Mouse (Mus musculus) embryonic facial prominence, embryonic 12.5 days (tissue): ENCODE measurements around the gene Olfr918. TPM values are rescaled to one million over a fixed set of nuclear protein-coding genes. Genes with fewer than 3 reads are reported as not detected.

Source experiments
- ATAC-seq: fragments of 200-750 bp; cut with Nextera tagmentation; 2 replicates; pipeline ENCODE4 v1.8.0; 2017; ENCODE audit not compliant: insufficient number of reproducible peaks, insufficient read depth, low FRiP score, low TSS enrichment
- H3K27ac ChIP-seq: fragments of 300-500 bp; sonication (generic); 2 replicates; pipeline ENCODE4 v1.5.1; 2016; ENCODE audit warnings: mild to moderate bottlenecking
- H3K27me3 ChIP-seq: fragments of 300-500 bp; sonication (generic); 2 replicates; pipeline ENCODE4 v1.6.1; 2016; ENCODE audit warnings: mild to moderate bottlenecking, moderate library complexity
- H3K36me3 ChIP-seq: fragments of 300-500 bp; sonication (generic); 2 replicates; pipeline ENCODE4 v1.6.1; 2016; ENCODE audit warnings: mild to moderate bottlenecking
- H3K4me1 ChIP-seq: fragments of 300-500 bp; sonication (generic); 2 replicates; pipeline ENCODE4 v1.6.1; 2016
- H3K4me2 ChIP-seq: fragments of 300-500 bp; sonication (generic); replicated peaks from 2 replicates; pipeline ENCODE4 v1.6.1; 2016; ENCODE audit warnings: mild to moderate bottlenecking, moderate library complexity
- H3K4me3 ChIP-seq: fragments of 300-500 bp; sonication (generic); 2 replicates; pipeline ENCODE4 v1.5.1; 2016; ENCODE audit warnings: mild to moderate bottlenecking
- H3K9ac ChIP-seq: fragments of 300-500 bp; sonication (generic); 2 replicates; pipeline ENCODE4 v1.6.1; 2016; ENCODE audit warnings: mild to moderate bottlenecking, moderate library complexity
- H3K9me3 ChIP-seq: fragments of 300-500 bp; sonication (generic); 2 replicates; pipeline ENCODE4 v1.6.1; 2016; ENCODE audit warnings: mild to moderate bottlenecking, moderate library complexity
- WGBS: fragments of 180-500 bp; shearing (Covaris S2); methylation state at CpG from one replicate; pipeline ENCODE4 v1.1.7; 2016; 5-methylcytosine and 5-hydroxymethylcytosine counted together
- polyA plus RNA-seq: library from polyadenylated mRNA; unstranded; fragments of >200 nt; fragmentation: Nextera tagmentation; extraction: Ambion mirVana; gene quantifications from 2 replicates; pipeline ENCODE4 v1.2.1, GENCODE M21; 2016

Olfr918 gene
- not detected in 2 replicates for polyA plus RNA-seq

DNA sequence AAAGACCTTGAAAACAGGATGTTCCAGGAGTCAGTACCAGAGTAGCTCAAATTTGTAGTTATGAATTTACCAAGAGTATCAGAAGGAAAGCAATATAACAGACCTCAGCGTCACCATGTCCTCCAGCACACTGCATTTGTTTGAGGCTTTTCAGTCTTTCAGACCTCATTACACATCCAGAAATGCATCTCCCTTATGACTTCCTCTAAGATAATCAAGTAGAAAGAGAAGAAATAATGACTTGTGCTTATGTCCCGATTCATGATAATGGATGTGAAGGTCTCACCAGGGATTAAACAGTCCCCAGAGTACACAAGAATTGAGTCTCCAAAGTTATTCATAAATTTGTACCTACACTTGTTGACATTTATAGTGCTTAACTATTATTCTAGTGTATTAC lies at the start of gene Olfr918:
Gene Olfr918 (minus strand): TSS at position 101 of the 400 bp plus-strand sequence.
- no peak within 1 kb of the TSS for H3K9ac ChIP-seq
- no peaks in the 10 kb centered on the region for H3K36me3 ChIP-seq
- no peaks in the 10 kb centered on the region for H3K9me3 ChIP-seq
- H3K27me3 ChIP-seq: no peaks in the 10 kb centered on the region
- H3K4me3 ChIP-seq: no peak within 1 kb of the TSS
- ATAC-seq: no peak
- no peaks in the 10 kb centered on the region for H3K4me1 ChIP-seq
- WGBS: 88% methylated on average over 2 of the region's 2 CpGs
- H3K4me2 ChIP-seq: no peak within 1 kb of the TSS
- no peak within 1 kb of the TSS for H3K27ac ChIP-seq

DNA sequence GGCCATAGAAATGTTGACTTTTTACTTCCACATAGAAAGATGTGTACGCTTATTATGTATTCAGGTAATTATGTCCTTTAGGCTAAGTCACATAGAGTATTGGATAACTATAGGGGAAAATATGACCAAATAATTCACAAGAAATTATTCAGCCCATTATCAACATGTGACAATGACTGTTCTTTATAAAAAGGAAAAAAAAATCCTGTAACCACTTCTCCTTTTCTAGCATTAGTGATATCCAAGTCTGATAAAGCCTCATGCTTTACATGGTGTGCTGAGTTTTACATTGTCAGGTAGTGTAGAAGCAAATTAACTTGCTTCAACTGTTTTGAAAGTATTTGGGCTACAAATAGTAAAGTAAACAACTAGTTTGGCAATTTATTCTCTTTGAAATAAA lies 49.6 kb upstream of the Olfr918 start:
- H3K36me3 ChIP-seq: peaks cover 7% of the 10 kb centered on the region; the same call in 1 of the 2 replicates
- no peak for ATAC-seq
- H3K9ac ChIP-seq: no peak overlapping the region
- no peak overlapping the region for H3K27ac ChIP-seq
- peaks cover 6% of the 10 kb centered on the region; the same call in 1 of the 2 replicates for H3K4me1 ChIP-seq
- no peaks in the 10 kb centered on the region for H3K27me3 ChIP-seq
- WGBS: 87% methylated on average over 1 of the region's 1 CpGs
- H3K4me3 ChIP-seq: no peak overlapping the region
- no peaks in the 10 kb centered on the region for H3K9me3 ChIP-seq
- H3K4me2 ChIP-seq: no peak overlapping the region

DNA sequence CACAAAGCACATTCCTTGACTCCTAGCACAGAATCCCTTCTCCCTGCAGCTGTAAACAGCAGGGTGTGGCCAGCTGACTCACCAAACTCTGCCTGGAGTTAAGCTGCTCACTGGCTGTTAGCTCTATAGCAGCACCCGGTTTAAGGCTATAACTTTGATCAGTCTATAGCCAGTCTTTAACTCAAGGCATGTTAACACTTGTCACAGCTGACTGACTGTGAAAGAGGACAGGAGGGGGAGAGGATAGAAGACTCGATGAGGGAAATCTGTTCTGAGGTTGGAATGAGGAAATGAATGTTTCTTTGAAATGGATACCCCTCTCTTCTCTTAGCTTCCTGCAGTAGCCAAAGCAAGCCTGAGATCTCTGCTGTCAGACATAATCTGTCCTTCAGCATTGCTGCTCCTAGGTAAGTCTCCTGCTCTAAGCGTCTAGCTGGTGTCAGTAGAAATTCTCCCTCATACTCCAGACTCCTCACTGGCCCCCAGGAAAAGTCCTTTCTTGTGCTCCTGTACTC lies 44.6 kb upstream of the Olfr918 start:
- peak; percentile 81; the same call in 1 of the 2 replicates for ATAC-seq
- no peaks in the 10 kb centered on the region for H3K9me3 ChIP-seq
- peak overlapping the region; percentile 44 for H3K4me3 ChIP-seq
- peak overlapping the region; percentile 40; the same call in 1 of the 2 replicates for H3K9ac ChIP-seq
- WGBS: 6% methylated on average over 3 of the region's 3 CpGs
- H3K27me3 ChIP-seq: no peaks in the 10 kb centered on the region
- H3K27ac ChIP-seq: peak overlapping the region; percentile 9
- H3K4me1 ChIP-seq: peaks cover 9% of the 10 kb centered on the region; the same call in 1 of the 2 replicates
- peak overlapping the region; percentile 61 for H3K4me2 ChIP-seq
- peaks cover 7% of the 10 kb centered on the region; the same call in 1 of the 2 replicates for H3K36me3 ChIP-seq

DNA sequence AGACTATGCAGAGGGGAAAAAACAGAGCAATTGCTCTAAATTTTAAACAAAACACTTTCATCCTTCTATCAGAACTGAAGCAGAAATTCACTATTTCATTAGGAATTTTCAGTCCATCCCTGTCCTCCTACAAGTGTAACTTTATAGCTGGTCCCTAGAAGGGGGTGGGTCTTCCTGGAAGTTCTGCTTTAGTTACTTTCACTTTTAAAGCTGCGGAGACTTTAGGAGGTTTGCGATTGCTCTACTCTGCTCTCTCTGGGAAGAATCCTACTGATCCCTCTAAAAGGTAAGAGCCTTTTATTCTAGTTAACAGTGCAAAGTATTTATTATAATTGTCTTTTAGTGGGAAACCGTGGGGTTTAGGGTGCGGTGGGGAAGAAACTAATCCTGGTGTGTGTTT lies 43.7 kb upstream of the Olfr918 start, which contains the start of gene Vwa5a:
Gene Vwa5a (plus strand): TSS at position 167 of the 400 bp plus-strand sequence.
- WGBS: 1% methylated on average over 4 of the region's 4 CpGs
- Histone ChIP-seq H3K9me3 (no peaks in the 10 kb centered on the region), H3K27me3 (no peaks in the 10 kb centered on the region), H3K9ac (peak within 1 kb of the TSS; percentile 40), H3K4me3 (peak within 1 kb of the TSS; percentile 44), H3K27ac (peak within 1 kb of the TSS; percentile 9), H3K4me1 (peaks cover 9% of the 10 kb centered on the region; the same call in 1 of the 2 replicates), H3K36me3 (peaks cover 2% of the 10 kb centered on the region; the same call in 1 of the 2 replicates), H3K4me2 (peak within 1 kb of the TSS; percentile 61)
- ATAC-seq: no peak

DNA sequence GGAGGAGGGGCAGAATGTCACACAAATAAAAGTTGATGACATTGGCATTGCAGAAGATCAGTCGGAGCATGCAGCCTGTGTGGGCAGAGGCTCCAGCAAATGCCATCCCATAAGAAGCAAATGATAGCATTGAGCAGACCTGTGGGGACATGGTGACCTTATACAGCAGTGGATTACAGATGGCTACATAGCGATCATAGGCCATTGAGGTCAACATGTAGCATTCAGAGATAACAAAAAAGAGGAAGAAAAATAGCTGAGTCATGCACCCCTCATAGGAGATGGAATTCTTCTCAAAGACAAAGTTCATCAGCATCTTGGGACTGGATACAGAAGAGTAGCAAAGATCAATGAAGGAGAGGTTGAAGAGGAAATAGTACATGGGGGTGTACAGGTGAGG lies 1.5 kb downstream of the Olfr918 start:
- 84% methylated on average over 2 of the region's 2 CpGs for WGBS
- Histone ChIP-seq H3K4me1 (no peaks in the 10 kb centered on the region), H3K9ac (no peak overlapping the region), H3K4me3 (no peak overlapping the region), H3K27ac (no peak overlapping the region), H3K4me2 (no peak overlapping the region), H3K9me3 (no peaks in the 10 kb centered on the region), H3K27me3 (no peaks in the 10 kb centered on the region), H3K36me3 (no peaks in the 10 kb centered on the region)
- no peak for ATAC-seq

DNA sequence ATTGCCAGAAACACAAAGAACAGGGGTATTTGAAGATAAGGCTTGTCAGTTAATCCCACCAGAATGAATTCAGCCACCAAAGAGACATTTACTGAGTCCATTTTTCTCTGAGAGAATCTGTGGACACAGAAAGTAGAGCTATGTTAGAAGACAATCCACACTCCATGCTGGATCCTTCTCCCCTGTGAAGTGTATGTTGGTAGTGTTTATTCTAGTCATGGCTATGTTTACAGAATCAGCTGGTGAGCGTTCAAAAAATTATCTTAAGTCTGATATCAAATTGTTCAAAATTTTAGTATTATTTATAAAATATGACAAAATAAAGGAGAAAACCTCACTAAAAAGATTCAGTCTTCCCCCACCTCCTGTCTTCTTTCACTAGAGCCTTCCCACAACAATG lies 8.7 kb downstream of the Olfr918 start, which contains the start of gene Olfr917:
Gene Olfr917 (minus strand): TSS at position 101 of the 400 bp plus-strand sequence.
- 91% methylated on average over 1 of the region's 1 CpGs for WGBS
- no peak within 1 kb of the TSS for H3K4me2 ChIP-seq

DNA sequence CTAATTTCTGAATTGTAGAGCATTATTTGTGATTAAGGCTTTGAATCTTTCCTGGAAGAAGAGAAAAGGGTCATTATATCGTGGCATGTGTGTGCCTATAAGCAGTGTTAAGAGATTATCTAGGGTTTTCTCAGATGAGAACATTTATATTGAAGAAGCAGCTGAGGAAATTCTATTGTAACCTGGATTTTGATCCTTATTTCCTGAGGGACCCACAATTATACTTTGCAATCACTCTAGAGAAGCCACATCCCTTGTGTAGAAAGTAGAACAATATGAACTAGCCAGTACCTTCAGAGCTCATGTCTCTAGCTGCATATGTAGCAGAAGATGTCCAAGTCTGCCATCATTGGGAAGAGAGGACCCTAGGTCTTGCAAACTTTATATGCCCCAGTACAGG lies 14.6 kb downstream of the Olfr918 start, which contains the start of gene Olfr916:
Gene Olfr916 (minus strand): TSS at position 101 of the 400 bp plus-strand sequence.
- WGBS: 64% methylated on average over 1 of the region's 1 CpGs
- ATAC-seq: no peak

More for the DNA sequence above, 8.7 kb downstream of the Olfr918 start, which contains the start of gene Olfr917:
- ATAC-seq: no peak
- H3K4me3 ChIP-seq: no peak within 1 kb of the TSS
- H3K4me1 ChIP-seq: no peaks in the 10 kb centered on the region
- H3K27ac ChIP-seq: no peak within 1 kb of the TSS
- no peaks in the 10 kb centered on the region for H3K9me3 ChIP-seq
- no peaks in the 10 kb centered on the region for H3K36me3 ChIP-seq
- no peaks in the 10 kb centered on the region for H3K27me3 ChIP-seq
- no peak within 1 kb of the TSS for H3K9ac ChIP-seq

DNA sequence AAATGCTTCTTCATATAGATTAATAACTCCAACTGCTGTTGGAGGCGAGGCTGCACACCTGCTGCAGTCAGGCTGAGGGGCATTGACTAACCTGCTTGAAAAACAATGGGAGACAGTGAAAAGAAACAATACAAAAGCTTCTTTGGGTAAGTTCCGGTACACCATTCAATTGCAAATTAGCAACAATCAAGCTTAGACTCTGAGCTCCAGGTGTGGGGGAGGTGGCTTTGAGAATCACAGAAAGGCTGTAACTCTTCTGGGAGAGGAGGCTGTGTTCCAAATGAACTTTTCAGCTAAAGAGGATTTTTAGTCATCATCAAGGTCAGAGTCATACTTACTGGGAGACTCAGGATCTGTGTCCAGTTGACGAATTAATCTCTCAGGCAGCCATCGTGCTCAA lies 42.0 kb downstream of the Olfr918 start:
- Histone ChIP-seq H3K4me2 (no peak overlapping the region), H3K4me1 (no peaks in the 10 kb centered on the region), H3K9ac (no peak overlapping the region), H3K9me3 (no peaks in the 10 kb centered on the region), H3K4me3 (no peak overlapping the region), H3K36me3 (no peaks in the 10 kb centered on the region), H3K27me3 (no peaks in the 10 kb centered on the region), H3K27ac (no peak overlapping the region)
- no peak for ATAC-seq
- WGBS: 77% methylated on average over 4 of the region's 4 CpGs

More for the DNA sequence above, 14.6 kb downstream of the Olfr918 start, which contains the start of gene Olfr916:
- no peaks in the 10 kb centered on the region for H3K36me3 ChIP-seq
- no peak within 1 kb of the TSS for H3K9ac ChIP-seq
- H3K9me3 ChIP-seq: no peaks in the 10 kb centered on the region
- H3K4me3 ChIP-seq: no peak within 1 kb of the TSS
- no peaks in the 10 kb centered on the region for H3K4me1 ChIP-seq
- no peak within 1 kb of the TSS for H3K4me2 ChIP-seq
- H3K27me3 ChIP-seq: no peaks in the 10 kb centered on the region
- no peak within 1 kb of the TSS for H3K27ac ChIP-seq

Other genes starting within 250 kb of the Olfr918 start
- not detected in 2 replicates for gene Olfr901, start 245.1 kb downstream of the Olfr918 start, polyA plus RNA-seq
- not detected in 2 replicates for gene Olfr902, start 226.9 kb downstream of the Olfr918 start, polyA plus RNA-seq
- gene Olfr904, start 211.5 kb downstream of the Olfr918 start, polyA plus RNA-seq: not detected in 2 replicates
- not detected in 2 replicates for gene Olfr905, start 203.5 kb downstream of the Olfr918 start, polyA plus RNA-seq
- gene Olfr906, start 187.5 kb downstream of the Olfr918 start, polyA plus RNA-seq: not detected in 2 replicates
- not detected in 2 replicates for gene Olfr907, start 178.8 kb downstream of the Olfr918 start, polyA plus RNA-seq
- not detected in 2 replicates for gene Olfr911-ps1, start 153.0 kb downstream of the Olfr918 start, polyA plus RNA-seq
- not detected in 2 replicates for gene Olfr910, start 136.8 kb downstream of the Olfr918 start, polyA plus RNA-seq
- gene Olfr912, start 94.4 kb downstream of the Olfr918 start, polyA plus RNA-seq: not detected in 2 replicates
- not detected in 2 replicates for gene Olfr913, start 81.8 kb downstream of the Olfr918 start, polyA plus RNA-seq
- gene Olfr914, start 69.5 kb downstream of the Olfr918 start, polyA plus RNA-seq: not detected in 2 replicates
- gene Olfr916, start 14.7 kb downstream of the Olfr918 start, polyA plus RNA-seq: not detected in 2 replicates
- gene Olfr917, start 8.8 kb downstream of the Olfr918 start, polyA plus RNA-seq: not detected in 2 replicates
- gene Olfr919, start 29.1 kb upstream of the Olfr918 start, polyA plus RNA-seq: not detected in 2 replicates
- 16.3 and 16.4 TPM in 2 replicates for gene Vwa5a, start 43.7 kb upstream of the Olfr918 start, polyA plus RNA-seq
- gene Olfr920, start 77.7 kb upstream of the Olfr918 start, polyA plus RNA-seq: 0.04 TPM in 1 of 2 replicates, not detected in the other
- not detected in 2 replicates for gene Olfr921, start 98.5 kb upstream of the Olfr918 start, polyA plus RNA-seq
- not detected in 2 replicates for gene Olfr922, start 140.0 kb upstream of the Olfr918 start, polyA plus RNA-seq
- not detected in 2 replicates for gene Olfr923, start 151.9 kb upstream of the Olfr918 start, polyA plus RNA-seq
- not detected in 2 replicates for gene Olfr924, start 169.8 kb upstream of the Olfr918 start, polyA plus RNA-seq
- gene Olfr26, start 180.5 kb upstream of the Olfr918 start, polyA plus RNA-seq: not detected in 2 replicates
- gene Olfr926, start 202.5 kb upstream of the Olfr918 start, polyA plus RNA-seq: not detected in 2 replicates